19 mouse cellular contexts compared by ENCODE assay signal in the genomic region with DNA sequence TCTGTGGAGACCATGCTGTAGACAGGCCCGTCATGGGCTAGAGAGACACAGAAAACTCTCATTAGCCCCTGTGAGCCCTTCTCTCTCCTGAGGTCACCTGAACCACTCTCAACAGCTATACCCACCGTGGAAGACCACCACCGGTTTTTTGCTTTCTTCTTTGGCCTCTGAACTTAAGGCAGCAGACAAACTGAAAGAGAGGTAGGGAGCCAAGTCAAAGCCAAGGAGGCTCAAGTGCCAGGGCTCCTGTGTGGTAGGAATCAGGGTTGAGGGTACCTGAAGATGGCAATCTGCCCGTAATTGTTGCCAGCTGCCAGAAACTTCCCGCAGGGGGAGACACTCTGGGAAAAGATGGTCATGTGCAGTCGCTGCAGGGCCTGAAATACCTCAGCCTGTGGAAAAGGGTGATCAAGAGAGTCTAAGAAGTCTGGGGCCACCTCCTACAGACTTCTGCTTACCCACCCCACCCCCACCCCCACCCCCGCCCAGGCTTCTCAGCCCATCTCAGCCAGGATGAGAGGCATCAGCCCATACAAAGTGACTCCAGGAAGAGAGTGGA. TPM values are rescaled to one million over a fixed set of nuclear protein-coding genes. Genes with fewer than 3 reads are reported as not detected.
DNase-seq lines count a peak whose midpoint lies in the region.
"Had no signal": no experiment of that assay in that cellular context is flagged by ENCODE, and none has a peak within 500 bp of the region (broad histone marks: within the 10 kb centered on the region; RNA-seq: fewer than 3 reads in every experiment).

No protein-coding gene starts in this region.

- peak; percentile 55 for DNase-seq in cerebellum, adult 11-12 months
- no peak for DNase-seq in cerebellum, postnatal 14 days
- DNase-seq in gastrocnemius, adult 18-20 months (ENCODE audit: low spot score), result peak; percentile 0
- no peak for DNase-seq in gastrocnemius, postnatal 25 days
- peak; percentile 56 for DNase-seq in ES-CJ7 (ENCODE audit: low read depth, low spot score)
- no peak for DNase-seq in left cerebral cortex, postnatal 10 days (ENCODE audit: extremely low spot score in 1 of 2, low spot score in 2 of 2)
- no peak for DNase-seq in frontal cortex, postnatal 25 days (ENCODE audit: low spot score in 2 of 2)
- DNase-seq: adrenal gland, adult 2 months; adrenal gland, postnatal 25 days; B cell, adult 2 months; cerebellum, postnatal 10 days; gastrocnemius, adult 2 months; gastrocnemius, postnatal 36 days; heart, adult 2 months; heart, postnatal 14 days; kidney, adult 11 months had no signal

- intact Hi-C loops in left cerebral cortex, postnatal 10 days (cut with DNase I), result no loop called here

RNA-seq across cellular contexts. Expression of gene Hcfc1r1, which starts 2.8 kb away (rescaled TPM):
- 100 to 1,000 TPM; 135 to 138 TPM for total RNA-seq in gastrocnemius, adult 18-20 months (2021)
- total RNA-seq in gastrocnemius, postnatal 25 days (2021), result 100 to 1,000 TPM; 123 to 156 TPM
- 100 to 1,000 TPM; 149 to 154 TPM for total RNA-seq in left cerebral cortex, postnatal 10 days (2021)

RNA-seq across cellular contexts. Expression of gene Thoc6, which starts 3.1 kb away (rescaled TPM):
- total RNA-seq in gastrocnemius, adult 18-20 months (2021), result 1 to 10 TPM; 6.9 to 9.9 TPM
- total RNA-seq in gastrocnemius, postnatal 25 days (2021), result 10 to 100 TPM in 1 of 2 experiments, 1 to 10 TPM in 1; 9.3 to 10.8 TPM
- total RNA-seq in left cerebral cortex, postnatal 10 days (2021), result 1 to 10 TPM; 8.7 to 9.9 TPM

RNA-seq across cellular contexts. Expression of gene Tnfrsf12a, which starts 6.7 kb away (rescaled TPM):
- total RNA-seq in gastrocnemius, adult 18-20 months (2021), result 10 to 100 TPM; 19.6 to 99.5 TPM
- total RNA-seq in gastrocnemius, postnatal 25 days (2021), result 10 to 100 TPM; 46.1 to 61.5 TPM
- 1 to 10 TPM; 3.3 to 4.1 TPM for total RNA-seq in left cerebral cortex, postnatal 10 days (2021)

RNA-seq across cellular contexts. Expression of gene Cldn6, which starts 8.5 kb away (rescaled TPM):
- total RNA-seq in gastrocnemius, adult 18-20 months (2021), result not detected
- not detected for total RNA-seq in gastrocnemius, postnatal 25 days (2021)
- not detected for total RNA-seq in left cerebral cortex, postnatal 10 days (2021)
- total RNA-seq: adrenal gland, adult 2 months; adrenal gland, postnatal 25 days; G1E; gastrocnemius, adult 2 months; gastrocnemius, postnatal 36 days; heart, adult 2 months; heart, postnatal 14 days; hematopoietic stem cell, adult 5-6 weeks had no signal

RNA-seq across cellular contexts. Expression of gene Bicdl2, which starts 10.3 kb away (rescaled TPM):
- total RNA-seq in gastrocnemius, adult 18-20 months (2021), result not detected
- not detected for total RNA-seq in gastrocnemius, postnatal 25 days (2021)
- not detected for total RNA-seq in left cerebral cortex, postnatal 10 days (2021)
- total RNA-seq: adrenal gland, adult 2 months; adrenal gland, postnatal 25 days; G1E; gastrocnemius, adult 2 months; gastrocnemius, postnatal 36 days; heart, adult 2 months; heart, postnatal 14 days; hematopoietic stem cell, adult 5-6 weeks; hindbrain, postnatal 0 days had no signal

Comparison
In these comparisons a context has a peak if more than half of its experiments do, and no peak if none do; other contexts are left out.
1. DNase-seq: peak in cerebellum, adult 11-12 months (single experiment), gastrocnemius, adult 18-20 months (single experiment) and ES-CJ7 (single experiment); none in cerebellum, postnatal 14 days (0 of 2), gastrocnemius, postnatal 25 days (single experiment), left cerebral cortex, postnatal 10 days (0 of 2) and frontal cortex, postnatal 25 days (0 of 2).
2. RNA of gene Tnfrsf12a, which starts 6.7 kb away (total RNA-seq): 19.6 to 99.5 TPM in gastrocnemius, adult 18-20 months and 46.1 to 61.5 TPM in gastrocnemius, postnatal 25 days; 3.3 to 4.1 TPM in left cerebral cortex, postnatal 10 days; every median in the first group is over 4 times any median in the second.